Mouse (Mus musculus) forebrain, postnatal 0 days (tissue): ENCODE results near the gene Xylt1. TPM values are rescaled to one million over a fixed set of nuclear protein-coding genes. Genes with fewer than 3 reads are reported as not detected.
A peak's percentile ranks its signal among the peaks of the same experiment; 100 is the strongest.

Source experiments
- ATAC-seq: fragments of 200-750 bp; cut with Nextera tagmentation; 2 replicates; pipeline ENCODE4 v1.8.0; 2017; ENCODE audit warnings: mild to moderate bottlenecking, moderate library complexity
- DNase-seq: peaks from one replicate; pipeline ENCODE4 v3.0.0-alpha.2; 2015
- H3K27ac ChIP-seq: fragments of 300-500 bp; sonication (generic); 2 replicates; pipeline ENCODE4 v1.5.1; 2014; ENCODE audit warnings: low read depth, mild to moderate bottlenecking, antibody characterized with exemption, low read length, moderate library complexity, mixed read lengths
- H3K27me3 ChIP-seq: fragments of 300-500 bp; sonication (generic); 2 replicates; pipeline ENCODE4 v1.6.1; 2014; ENCODE audit warnings: mild to moderate bottlenecking, low read length, mixed read lengths; ENCODE audit not compliant: insufficient read depth
- H3K36me3 ChIP-seq: fragments of 300-500 bp; sonication (generic); 2 replicates; pipeline ENCODE4 v1.6.1; 2014; ENCODE audit warnings: mild to moderate bottlenecking, moderate library complexity; ENCODE audit not compliant: insufficient read depth
- H3K4me1 ChIP-seq: fragments of 300-500 bp; sonication (generic); 2 replicates; pipeline ENCODE4 v1.6.1; 2014; ENCODE audit warnings: antibody characterized with exemption; ENCODE audit not compliant: insufficient read depth
- H3K4me2 ChIP-seq: fragments of 300-500 bp; sonication (generic); 2 replicates; pipeline ENCODE4 v1.6.1; 2014; ENCODE audit warnings: low read depth, mild to moderate bottlenecking, moderate library complexity
- H3K4me3 ChIP-seq: fragments of 300-500 bp; sonication (generic); 2 replicates; pipeline ENCODE4 v1.5.1; 2014; ENCODE audit warnings: low read depth, low read length, mixed read lengths
- H3K9ac ChIP-seq: fragments of 300-500 bp; sonication (generic); 2 replicates; pipeline ENCODE4 v1.6.1; 2014; ENCODE audit warnings: mild to moderate bottlenecking
- H3K9me3 ChIP-seq: fragments of 300-500 bp; sonication (generic); 2 replicates; pipeline ENCODE4 v1.6.1; 2016; ENCODE audit warnings: low read length
- CTCF ChIP-seq: sonication (generic); IDR thresholded peaks from 2 replicates; pipeline ENCODE4 v1.5.1; 2016; ENCODE audit warnings: antibody characterized with exemption, control low read depth, low read depth
- WGBS: fragments of 180-500 bp; shearing (Covaris S2); extraction: QIAGEN DNeasy Blood & Tissue Kit; methylation state at CpG from one replicate; pipeline ENCODE4 v1.1.7; 2014; 5-methylcytosine and 5-hydroxymethylcytosine counted together
- polyA plus RNA-seq: library from polyadenylated mRNA; unstranded; fragments of >200 nt; fragmentation: Nextera tagmentation; extraction: Ambion mirVana; gene quantifications from 2 replicates; pipeline ENCODE4 v1.2.1, GENCODE M21; 2015
- total RNA-seq: library from RNA; depleted of rRNA; stranded (reverse); fragments of >200 nt; gene quantifications from 2 replicates; pipeline ENCODE4 v1.2.3, GENCODE M21; 2014

Gene Xylt1
- total and polyA plus RNA-seq, 2 experiments from 2014 or later, result 2.6 to 14.0 TPM

DNA sequence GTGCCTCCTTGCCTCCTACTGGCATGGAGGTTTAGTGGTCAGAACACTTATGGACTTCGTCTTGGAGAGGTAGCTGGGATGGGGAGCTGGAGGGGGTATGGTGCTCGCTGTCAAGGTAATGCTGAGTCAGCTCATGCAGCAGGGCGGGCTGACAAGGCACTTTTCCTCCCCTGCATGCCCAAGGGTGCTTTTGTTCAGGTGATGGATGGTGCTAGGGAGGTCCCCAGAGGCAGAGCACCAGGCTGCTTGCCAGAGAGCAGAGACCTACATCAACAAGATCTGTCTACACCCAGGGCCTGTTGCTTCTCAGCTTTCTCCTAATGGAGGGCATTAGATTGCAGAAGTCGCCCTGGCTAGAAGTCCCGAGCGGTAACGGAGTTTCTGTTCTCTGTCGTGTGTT is 127.3 kb downstream of the Xylt1 start:
- H3K4me1 ChIP-seq, result no peaks in the 10 kb centered on the region
- H3K4me2 ChIP-seq, result no peak overlapping the region
- DNase-seq (no peak), ATAC-seq (no peak)
- WGBS, result 73% methylated on average over 8 of the region's 8 CpGs
- H3K27ac ChIP-seq, result no peak overlapping the region
- H3K36me3 ChIP-seq, result no peaks in the 10 kb centered on the region
- H3K27me3 ChIP-seq, result no peaks in the 10 kb centered on the region
- no peak overlapping the region for H3K4me3 ChIP-seq
- no peak overlapping the region for H3K9ac ChIP-seq
- no peaks in the 10 kb centered on the region for H3K9me3 ChIP-seq
- TF ChIP-seq CTCF, result no peak

DNA sequence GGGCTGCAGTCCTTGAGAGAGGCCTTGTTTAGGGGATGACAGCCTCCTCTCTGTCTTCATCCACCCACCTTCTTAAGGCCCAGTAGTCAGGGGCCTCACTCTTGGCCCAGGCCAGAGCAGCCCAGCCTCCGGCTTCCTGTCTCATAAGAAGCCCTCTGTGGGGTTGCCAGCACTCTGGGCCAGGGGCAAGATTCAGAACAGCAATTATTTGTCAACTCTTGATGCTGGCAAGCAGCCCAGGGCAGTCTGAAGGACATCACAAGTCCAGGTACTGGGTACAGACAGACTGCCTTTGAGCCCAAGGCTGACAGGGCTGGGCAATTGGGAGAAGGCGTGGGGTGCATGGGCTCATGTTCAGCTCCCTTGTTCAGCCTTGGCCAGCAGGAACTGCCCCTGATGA is 129.3 kb downstream of the Xylt1 start:
- peak; percentile 82 for ATAC-seq
- Histone ChIP-seq H3K4me2 (no peak overlapping the region), H3K9ac (no peak overlapping the region), H3K27me3 (no peaks in the 10 kb centered on the region), H3K4me3 (no peak overlapping the region), H3K27ac (no peak overlapping the region), H3K36me3 (no peaks in the 10 kb centered on the region), H3K9me3 (no peaks in the 10 kb centered on the region), H3K4me1 (no peaks in the 10 kb centered on the region)
- DNase-seq, result peak; percentile 30
- WGBS, result 59% methylated on average over 2 of the region's 2 CpGs
- TF ChIP-seq CTCF, result no peak

DNA sequence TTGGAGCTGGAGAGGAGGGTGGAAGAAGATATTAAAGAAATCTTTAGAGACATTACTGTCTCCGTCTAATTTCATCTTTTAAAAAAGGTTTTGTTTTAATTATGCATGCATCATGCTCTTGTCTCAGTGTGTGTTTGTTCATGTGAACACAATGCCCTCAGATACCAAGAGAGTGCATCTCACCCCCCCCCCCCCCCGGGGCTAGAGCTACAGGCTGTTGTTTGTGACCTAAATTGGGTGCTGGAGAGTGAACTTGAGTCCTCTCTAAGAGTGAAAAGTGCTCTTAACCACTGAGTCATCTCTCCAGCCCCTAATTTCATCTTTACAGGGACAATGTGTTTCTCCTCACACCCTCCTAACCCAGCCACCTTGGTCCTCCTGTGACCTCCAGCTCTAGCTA is 131.5 kb downstream of the Xylt1 start:
- H3K27ac ChIP-seq, result no peak overlapping the region
- TF ChIP-seq CTCF, result no peak
- H3K27me3 ChIP-seq, result no peaks in the 10 kb centered on the region
- no peak overlapping the region for H3K4me2 ChIP-seq
- no peak overlapping the region for H3K4me3 ChIP-seq
- no peaks in the 10 kb centered on the region for H3K36me3 ChIP-seq
- no peaks in the 10 kb centered on the region for H3K4me1 ChIP-seq
- DNase-seq (no peak), ATAC-seq (no peak)
- H3K9ac ChIP-seq, result no peak overlapping the region
- 54% methylated on average over 2 of the region's 2 CpGs for WGBS
- no peaks in the 10 kb centered on the region for H3K9me3 ChIP-seq

DNA sequence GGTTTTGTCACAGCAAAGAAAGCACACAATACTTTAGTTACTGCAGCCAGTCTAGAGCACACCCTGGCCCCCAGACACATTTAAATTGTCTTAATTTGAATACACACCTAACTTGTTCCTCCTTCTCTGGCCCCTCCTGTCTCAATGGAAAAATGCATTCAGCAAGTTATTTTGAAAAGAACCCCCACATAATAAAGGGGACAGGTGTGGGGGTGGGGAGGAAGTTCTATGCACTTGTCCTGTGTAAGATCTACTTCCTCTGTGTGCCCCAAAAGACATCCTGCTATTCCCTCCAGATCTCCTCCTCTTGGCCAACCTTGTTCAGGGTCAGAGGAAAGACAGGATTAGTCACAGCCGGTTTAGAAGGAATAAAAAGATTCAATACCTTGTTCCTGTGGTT is 135.0 kb downstream of the Xylt1 start:
- Histone ChIP-seq H3K36me3 (no peaks in the 10 kb centered on the region), H3K4me1 (no peaks in the 10 kb centered on the region), H3K4me3 (no peak overlapping the region), H3K27ac (no peak overlapping the region), H3K9ac (no peak overlapping the region), H3K4me2 (no peak overlapping the region), H3K9me3 (no peaks in the 10 kb centered on the region), H3K27me3 (no peaks in the 10 kb centered on the region)
- WGBS, result 33% methylated on average over 1 of the region's 1 CpGs
- ATAC-seq (no peak), DNase-seq (no peak)
- no peak for TF ChIP-seq CTCF

DNA sequence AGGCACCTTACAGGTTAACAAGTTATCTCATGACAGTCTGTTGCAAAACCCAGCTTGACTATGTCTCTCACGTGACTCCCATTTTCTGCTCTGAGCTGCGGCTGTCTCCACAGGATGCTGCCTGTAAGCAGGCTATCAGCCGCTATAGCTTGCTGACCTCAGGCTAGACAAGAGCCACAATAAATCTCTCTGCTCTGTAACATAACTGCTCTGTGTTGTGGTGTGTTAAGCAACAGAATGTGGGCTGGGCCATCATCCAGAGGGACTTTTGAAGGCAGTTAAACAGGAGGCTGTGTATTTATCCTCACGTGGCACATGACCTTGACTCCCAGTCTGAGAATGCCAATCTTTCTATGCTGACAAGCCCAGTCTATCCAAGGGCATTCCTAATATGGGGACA is 136.1 kb downstream of the Xylt1 start:
- no peak for ATAC-seq
- WGBS, result 62% methylated on average over 4 of the region's 4 CpGs

DNA sequence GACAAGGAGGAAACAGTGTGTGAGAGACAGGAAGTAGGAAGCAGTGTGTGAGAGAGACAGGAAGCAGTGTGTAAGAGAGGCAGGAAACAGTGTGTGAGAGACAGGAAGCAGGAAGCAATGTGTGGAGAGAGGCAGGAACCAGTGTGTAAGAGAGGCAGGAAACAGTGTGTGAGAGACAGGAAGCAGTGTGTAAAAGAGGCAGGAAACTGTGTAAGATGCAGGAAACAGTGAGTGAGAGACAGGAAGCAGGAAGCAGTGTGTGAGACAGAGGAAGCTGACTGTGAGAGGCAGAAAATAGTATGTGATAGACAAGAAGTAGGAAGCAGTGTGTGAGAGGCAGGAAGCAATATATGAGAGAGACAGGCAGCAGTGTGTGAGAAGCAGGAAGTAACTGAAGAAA is 140.6 kb downstream of the Xylt1 start:
- H3K9ac ChIP-seq, result no peak overlapping the region
- no peaks in the 10 kb centered on the region for H3K27me3 ChIP-seq
- H3K4me3 ChIP-seq, result no peak overlapping the region
- no peak overlapping the region for H3K27ac ChIP-seq
- H3K4me1 ChIP-seq, result no peaks in the 10 kb centered on the region
- DNase-seq (no peak), ATAC-seq (no peak)
- H3K36me3 ChIP-seq, result no peaks in the 10 kb centered on the region
- H3K9me3 ChIP-seq, result no peaks in the 10 kb centered on the region
- H3K4me2 ChIP-seq, result no peak overlapping the region
- TF ChIP-seq CTCF, result no peak

More for the DNA sequence above, 136.1 kb downstream of the Xylt1 start:
- no peaks in the 10 kb centered on the region for H3K4me1 ChIP-seq
- H3K4me3 ChIP-seq, result no peak overlapping the region
- H3K36me3 ChIP-seq, result no peaks in the 10 kb centered on the region
- H3K27ac ChIP-seq, result no peak overlapping the region
- H3K9ac ChIP-seq, result no peak overlapping the region
- no peaks in the 10 kb centered on the region for H3K9me3 ChIP-seq
- no peak overlapping the region for H3K4me2 ChIP-seq
- no peak for TF ChIP-seq CTCF
- no peak for DNase-seq
- H3K27me3 ChIP-seq, result no peaks in the 10 kb centered on the region

DNA sequence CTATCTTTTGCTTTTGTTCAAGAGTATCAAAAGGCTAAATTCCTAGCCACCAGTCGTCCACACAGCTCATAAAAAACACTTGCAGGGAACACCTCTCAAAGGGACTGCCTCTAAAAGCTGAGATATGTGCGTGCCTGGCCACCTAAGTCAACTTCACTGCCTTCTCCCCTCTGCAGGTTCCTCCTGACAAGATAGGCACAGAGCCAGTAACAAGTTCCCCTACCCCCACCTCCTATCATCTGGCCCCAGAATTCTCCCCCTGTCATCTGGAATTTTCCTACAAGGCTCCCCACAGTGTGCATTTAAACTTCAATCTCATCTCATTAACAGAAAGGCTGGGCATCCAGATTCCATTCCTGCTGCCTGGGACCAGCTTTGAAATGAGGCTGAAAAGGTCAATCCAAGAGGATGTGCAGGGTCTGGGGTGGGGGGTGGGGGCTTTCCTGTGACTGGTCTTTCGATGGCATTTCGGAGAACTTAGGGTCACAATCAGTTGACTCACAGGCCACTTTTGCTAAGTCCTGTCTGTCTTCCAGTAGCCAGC is 141.4 kb downstream of the Xylt1 start:
- Histone ChIP-seq H3K4me2 (no peak overlapping the region), H3K9me3 (no peaks in the 10 kb centered on the region), H3K4me1 (no peaks in the 10 kb centered on the region), H3K27ac (no peak overlapping the region), H3K27me3 (no peaks in the 10 kb centered on the region), H3K9ac (no peak overlapping the region), H3K36me3 (no peaks in the 10 kb centered on the region), H3K4me3 (no peak overlapping the region)
- no peak for TF ChIP-seq CTCF
- ATAC-seq, result no peak
- no peak for DNase-seq
- 44% methylated on average over 4 of the region's 4 CpGs for WGBS
